Mouse (Mus musculus): ENCODE data around the gene Erlec1. TPM values are rescaled to one million over a fixed set of nuclear protein-coding genes. Genes with fewer than 3 reads are reported as not detected.
A peak's percentile ranks its signal among the peaks of the same experiment; 100 is the strongest.

Gene Erlec1
- 10.8 and 11.4 TPM in 2 replicates for polyA plus RNA-seq (2016; fragmentation: Nextera tagmentation; extraction: Ambion mirVana)

DNA sequence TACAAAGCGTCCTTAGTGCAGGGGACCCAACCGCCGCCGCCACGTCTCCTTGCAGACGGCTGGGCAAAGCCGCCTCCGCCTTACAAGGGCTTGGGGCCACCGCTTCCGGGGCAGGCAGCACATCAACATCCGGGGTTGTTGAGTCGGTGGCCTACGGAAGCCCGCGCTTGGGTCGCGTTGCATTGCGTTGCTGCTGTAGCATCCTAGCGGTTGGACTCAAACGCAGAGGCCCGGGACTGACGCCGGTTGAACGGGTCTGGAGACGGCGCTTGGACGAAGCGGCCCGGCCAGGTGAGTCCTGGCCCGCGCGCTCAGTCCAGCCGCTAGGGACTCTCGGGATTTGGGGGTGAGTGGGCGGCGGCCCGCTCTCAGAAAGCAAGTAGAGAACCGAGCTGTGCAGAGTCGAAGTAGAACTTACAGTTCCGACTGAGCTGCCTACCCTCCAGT, at the start of gene Erlec1:
Gene Erlec1 (minus strand): TSS at position 57 of the 447 bp plus-strand sequence.
- Histone ChIP-seq H3K36me3 (peaks cover 30% of the 10 kb centered on the region), H3K4me3 (peak within 1 kb of the TSS; percentile 83), H3K4me2 (replicated peaks) (peak within 1 kb of the TSS; percentile 80), H3K27ac (replicated peaks) (peak within 1 kb of the TSS; percentile 82), H3K4me1 (peaks cover 5% of the 10 kb centered on the region; the same call in 1 of the 2 replicates), H3K9ac (replicated peaks) (peak within 1 kb of the TSS; percentile 88), H3K9me3 (peaks cover 21% of the 10 kb centered on the region), H3K27me3 (no peaks in the 10 kb centered on the region)
- under 1% methylated on average over 40 of the region's 40 CpGs for whole genome bisulfite sequencing
- peak; percentile 99 for ATAC-seq (ENCODE audit: low FRiP score, low read depth)

- WGBS = 93% methylated on average over 4 of the region's 4 CpGs
- no peak for ATAC-seq (ENCODE audit: low FRiP score, low read depth)
- no peaks in the 10 kb centered on the region for H3K4me1 ChIP-seq
These were observed 47.2 kb upstream of the Erlec1 start for GRCm38 (mm10) chr11:31001169-31001908.

DNA sequence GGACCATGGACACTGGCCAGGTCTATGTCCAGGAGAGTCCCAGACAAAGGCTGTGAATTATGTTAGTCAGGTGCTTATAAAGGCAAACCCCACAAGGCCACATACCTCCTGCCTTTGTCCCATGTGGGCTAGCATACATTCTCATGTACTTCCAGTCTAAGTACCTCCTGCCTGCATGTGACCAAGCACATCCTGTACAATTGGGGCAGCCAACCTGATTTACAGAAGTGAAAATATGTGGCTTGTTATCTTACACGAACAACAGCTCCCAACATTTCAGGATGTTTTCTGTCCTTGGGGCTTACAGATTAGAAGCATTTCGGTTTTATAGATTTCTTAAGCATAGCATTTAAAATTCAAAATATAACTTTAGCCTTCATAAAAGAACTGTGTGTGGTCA, 45.9 kb upstream of the Erlec1 start:
- Histone ChIP-seq H3K9ac (replicated peaks) (no peak overlapping the region), H3K9me3 (no peaks in the 10 kb centered on the region), H3K36me3 (no peaks in the 10 kb centered on the region), H3K4me1 (no peaks in the 10 kb centered on the region), H3K4me2 (replicated peaks) (no peak overlapping the region), H3K27ac (replicated peaks) (no peak overlapping the region), H3K27me3 (no peaks in the 10 kb centered on the region), H3K4me3 (no peak overlapping the region)
- ATAC-seq (ENCODE audit: low FRiP score, low read depth) = no peak
- 87% methylated on average over 2 of the region's 2 CpGs for WGBS

More at GRCm38 (mm10) chr11:31001169-31001908, 47.2 kb upstream of the Erlec1 start:
- no peaks in the 10 kb centered on the region for H3K36me3 ChIP-seq
- H3K4me3 ChIP-seq = no peak overlapping the region
- no peak overlapping the region for H3K4me2 ChIP-seq (replicated peaks)
- no peaks in the 10 kb centered on the region for H3K27me3 ChIP-seq
- no peak overlapping the region for H3K27ac ChIP-seq (replicated peaks)
- no peaks in the 10 kb centered on the region for H3K9me3 ChIP-seq
- H3K9ac ChIP-seq (replicated peaks) = no peak overlapping the region

GRCm38 (mm10) chr11:30998704-30999103, 44.6 kb upstream of the Erlec1 start:
- WGBS = 99% methylated on average over 2 of the region's 2 CpGs
- Histone ChIP-seq H3K36me3 (no peaks in the 10 kb centered on the region), H3K9ac (replicated peaks) (no peak overlapping the region), H3K9me3 (no peaks in the 10 kb centered on the region), H3K4me3 (no peak overlapping the region), H3K4me1 (no peaks in the 10 kb centered on the region), H3K4me2 (replicated peaks) (no peak overlapping the region), H3K27ac (replicated peaks) (no peak overlapping the region), H3K27me3 (no peaks in the 10 kb centered on the region)
- ATAC-seq (ENCODE audit: low FRiP score, low read depth) = no peak

DNA sequence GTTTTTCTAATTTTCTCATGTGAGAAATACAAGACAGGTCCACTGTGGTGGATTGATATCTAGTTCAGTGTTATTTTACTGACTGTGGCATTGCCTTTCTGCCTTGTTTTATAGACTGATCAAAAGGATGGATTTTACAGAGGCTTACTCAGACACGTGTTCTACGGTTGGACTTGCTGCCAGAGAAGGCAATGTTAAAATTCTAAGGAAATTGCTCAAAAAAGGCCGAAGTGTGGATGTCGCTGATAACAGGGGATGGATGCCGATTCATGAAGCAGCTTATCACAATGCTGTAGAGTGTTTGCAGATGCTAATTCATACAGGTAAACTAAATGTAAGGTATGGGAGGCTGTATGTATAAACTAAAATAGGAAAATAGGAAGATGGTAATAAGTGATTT, 44.1 kb upstream of the Erlec1 start:
- Histone ChIP-seq H3K4me2 (replicated peaks) (no peak overlapping the region), H3K4me1 (no peaks in the 10 kb centered on the region), H3K9me3 (no peaks in the 10 kb centered on the region), H3K27ac (replicated peaks) (no peak overlapping the region), H3K27me3 (no peaks in the 10 kb centered on the region), H3K9ac (replicated peaks) (no peak overlapping the region), H3K4me3 (no peak overlapping the region), H3K36me3 (no peaks in the 10 kb centered on the region)
- ATAC-seq (ENCODE audit: low FRiP score, low read depth) = no peak
- whole genome bisulfite sequencing = 90% methylated on average over 5 of the region's 5 CpGs

GRCm38 (mm10) chr11:30996670-30997069, 42.5 kb upstream of the Erlec1 start:
- H3K9me3 ChIP-seq = no peaks in the 10 kb centered on the region
- H3K9ac ChIP-seq (replicated peaks) = no peak overlapping the region
- H3K4me2 ChIP-seq (replicated peaks) = no peak overlapping the region
- H3K4me3 ChIP-seq = no peak overlapping the region
- H3K4me1 ChIP-seq = no peaks in the 10 kb centered on the region
- WGBS = 93% methylated on average over 3 of the region's 3 CpGs
- H3K27me3 ChIP-seq = no peaks in the 10 kb centered on the region
- no peaks in the 10 kb centered on the region for H3K36me3 ChIP-seq
- ATAC-seq (ENCODE audit: low FRiP score, low read depth) = no peak
- H3K27ac ChIP-seq (replicated peaks) = no peak overlapping the region

DNA sequence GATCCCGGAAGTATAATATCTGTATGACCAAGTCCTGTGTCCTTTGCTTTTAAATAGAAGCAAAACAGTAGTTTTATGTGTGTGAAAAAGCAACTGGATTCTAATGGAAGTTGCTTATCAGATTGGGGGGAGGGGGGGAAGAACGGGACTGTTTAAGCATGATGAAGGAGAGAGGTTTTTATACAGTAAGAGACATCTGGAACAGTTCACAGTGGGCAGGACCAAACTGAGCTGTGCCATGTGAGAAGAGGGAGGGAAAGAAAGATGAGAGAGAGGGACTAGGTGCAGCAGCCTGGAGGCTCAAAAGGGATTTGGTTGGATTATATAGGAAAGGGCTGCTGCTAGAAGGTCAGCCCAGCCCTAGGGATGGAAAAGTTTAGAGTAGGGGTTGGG, 32.5 kb upstream of the Erlec1 start:
- Histone ChIP-seq H3K27ac (replicated peaks) (0 out of 2 replicates have a peak overlapping the region, but pooled peaks have one; percentile 20), H3K4me3 (peak overlapping the region; percentile 62)
- WGBS = 2% methylated on average over 2 of the region's 2 CpGs

GRCm38 (mm10) chr11:30985877-30986624, 31.9 kb upstream of the Erlec1 start, which contains the start of gene Chac2:
Gene Chac2, minus strand, starts transcription at chr11:30986350.
- WGBS = 2% methylated on average over 22 of the region's 22 CpGs
- H3K27ac ChIP-seq (replicated peaks) = 0 out of 2 replicates have a peak within 1 kb of the TSS, but pooled peaks have one; percentile 20

More for the DNA sequence above, 32.5 kb upstream of the Erlec1 start:
- H3K4me2 ChIP-seq (replicated peaks) = peak overlapping the region; percentile 83
- ATAC-seq (ENCODE audit: low FRiP score, low read depth) = peak; percentile 75
- H3K27me3 ChIP-seq = no peaks in the 10 kb centered on the region
- no peaks in the 10 kb centered on the region for H3K36me3 ChIP-seq
- no peaks in the 10 kb centered on the region for H3K9me3 ChIP-seq
- peak overlapping the region; percentile 68 for H3K9ac ChIP-seq (replicated peaks)
- peaks cover 6% of the 10 kb centered on the region; the same call in 1 of the 2 replicates for H3K4me1 ChIP-seq

GRCm38 (mm10) chr11:30985237-30985636, 31.1 kb upstream of the Erlec1 start:
- H3K4me2 ChIP-seq (replicated peaks) = no peak overlapping the region
- no peak overlapping the region for H3K4me3 ChIP-seq
- no peak overlapping the region for H3K9ac ChIP-seq (replicated peaks)
- H3K36me3 ChIP-seq = no peaks in the 10 kb centered on the region
- H3K4me1 ChIP-seq = peaks cover 6% of the 10 kb centered on the region; the same call in 1 of the 2 replicates
- WGBS = 43% methylated on average over 2 of the region's 2 CpGs
- no peak for ATAC-seq (ENCODE audit: low FRiP score, low read depth)
- H3K27me3 ChIP-seq = no peaks in the 10 kb centered on the region
- H3K27ac ChIP-seq (replicated peaks) = no peak overlapping the region
- no peaks in the 10 kb centered on the region for H3K9me3 ChIP-seq

More at GRCm38 (mm10) chr11:30985877-30986624, 31.9 kb upstream of the Erlec1 start, which contains the start of gene Chac2:
- ATAC-seq (ENCODE audit: low FRiP score, low read depth) = peak; percentile 99
- Histone ChIP-seq H3K9ac (replicated peaks) (peak within 1 kb of the TSS; percentile 68), H3K4me1 (peaks cover 6% of the 10 kb centered on the region; the same call in 1 of the 2 replicates), H3K27me3 (no peaks in the 10 kb centered on the region), H3K4me2 (replicated peaks) (peak within 1 kb of the TSS; percentile 83), H3K36me3 (no peaks in the 10 kb centered on the region), H3K9me3 (no peaks in the 10 kb centered on the region), H3K4me3 (peak within 1 kb of the TSS; percentile 62)

DNA sequence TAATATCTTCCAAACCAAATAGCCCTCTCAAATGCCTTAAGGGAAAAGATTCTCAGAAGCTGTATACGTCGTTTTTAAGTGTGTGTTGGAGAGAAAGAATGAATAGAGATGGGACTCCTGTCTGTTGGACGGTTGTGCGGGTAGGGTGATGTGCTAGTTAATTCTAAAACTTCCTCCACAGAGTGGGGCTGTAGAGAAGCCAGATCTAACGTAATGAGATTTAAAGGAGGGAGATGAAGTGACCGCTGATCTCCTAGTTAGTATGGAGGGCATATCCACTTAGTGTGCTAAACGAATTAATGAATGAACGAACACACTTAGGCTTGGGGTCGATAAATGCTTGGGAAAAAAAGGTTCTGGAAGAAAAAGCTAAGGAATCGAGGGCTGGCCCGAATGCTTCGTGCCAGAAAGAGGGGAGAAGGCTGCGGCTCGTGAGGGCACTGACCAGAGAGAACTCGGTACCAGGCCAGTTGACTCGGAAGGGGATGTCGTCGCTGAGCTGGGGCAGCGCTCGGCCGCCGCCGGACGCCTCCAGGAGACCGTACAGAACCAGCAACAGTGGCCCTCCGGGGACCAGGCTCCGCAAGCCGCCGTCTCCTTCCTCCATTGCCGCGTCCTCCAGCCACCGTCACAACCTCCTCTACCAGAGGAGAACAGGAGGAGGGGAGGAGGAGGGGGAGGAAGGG, 523 bp downstream of the Erlec1 start:
- peaks cover 16% of the 10 kb centered on the region for H3K9me3 ChIP-seq
- peak; percentile 93 for ATAC-seq (ENCODE audit: low FRiP score, low read depth)
- H3K4me1 ChIP-seq = peaks cover 5% of the 10 kb centered on the region; the same call in 1 of the 2 replicates
- WGBS = 1% methylated on average over 29 of the region's 32 CpGs
- peak overlapping the region; percentile 80 for H3K4me2 ChIP-seq (replicated peaks)
- H3K27ac ChIP-seq (replicated peaks) = peak overlapping the region; percentile 82
- H3K9ac ChIP-seq (replicated peaks) = peak overlapping the region; percentile 88
- H3K36me3 ChIP-seq = peaks cover 36% of the 10 kb centered on the region
- no peaks in the 10 kb centered on the region for H3K27me3 ChIP-seq
- H3K4me3 ChIP-seq = peak overlapping the region; percentile 83

GRCm38 (mm10) chr11:30952829-30953228, 1.3 kb downstream of the Erlec1 start:
- peak overlapping the region; percentile 88; the same call in 1 of the 2 replicates for H3K9ac ChIP-seq (replicated peaks)
- H3K36me3 ChIP-seq = peaks cover 42% of the 10 kb centered on the region
- WGBS = 85% methylated on average over 5 of the region's 5 CpGs

More at GRCm38 (mm10) chr11:30952829-30953228, 1.3 kb downstream of the Erlec1 start:
- Histone ChIP-seq H3K4me2 (replicated peaks) (peak overlapping the region; percentile 80), H3K4me3 (peak overlapping the region; percentile 83), H3K4me1 (peaks cover 5% of the 10 kb centered on the region; the same call in 1 of the 2 replicates), H3K27me3 (no peaks in the 10 kb centered on the region), H3K9me3 (peaks cover 14% of the 10 kb centered on the region), H3K27ac (replicated peaks) (no peak overlapping the region)
- no peak for ATAC-seq (ENCODE audit: low FRiP score, low read depth)
